Mouse (Mus musculus): Measurements from ENCODE around the gene Il17rb.

The Il17rb gene

DNA sequence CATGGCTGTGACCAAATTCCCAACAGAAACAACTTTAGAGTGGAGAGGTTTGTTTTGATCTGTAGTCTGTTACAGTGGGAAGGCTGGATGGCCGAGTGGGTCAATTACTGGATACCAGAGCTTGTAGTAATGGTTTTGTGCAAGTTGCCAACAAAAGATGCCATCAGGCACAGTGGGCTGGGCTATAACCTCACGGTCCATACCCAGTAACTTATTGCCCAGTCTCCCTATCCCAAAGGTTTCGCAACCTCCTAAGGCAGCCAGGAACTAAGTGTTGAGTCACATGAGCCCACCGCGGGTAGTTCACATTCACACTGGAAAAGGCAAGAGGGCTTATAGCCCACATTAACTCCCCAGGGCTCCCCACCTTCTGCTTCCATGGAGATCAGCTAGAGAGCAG, 8.0 kb upstream of the Il17rb start:
- in situ Hi-C loops (cut with MboI, MseI) = no loop called here

GRCm38 (mm10) chr14:30015008-30015407, 6.3 kb upstream of the Il17rb start:
- in situ Hi-C loops (cut with MboI, MseI) = no loop called here

GRCm38 (mm10) chr14:30014487-30014886, 5.8 kb upstream of the Il17rb start:
- in situ Hi-C loops (cut with MboI, MseI) = no loop called here

DNA sequence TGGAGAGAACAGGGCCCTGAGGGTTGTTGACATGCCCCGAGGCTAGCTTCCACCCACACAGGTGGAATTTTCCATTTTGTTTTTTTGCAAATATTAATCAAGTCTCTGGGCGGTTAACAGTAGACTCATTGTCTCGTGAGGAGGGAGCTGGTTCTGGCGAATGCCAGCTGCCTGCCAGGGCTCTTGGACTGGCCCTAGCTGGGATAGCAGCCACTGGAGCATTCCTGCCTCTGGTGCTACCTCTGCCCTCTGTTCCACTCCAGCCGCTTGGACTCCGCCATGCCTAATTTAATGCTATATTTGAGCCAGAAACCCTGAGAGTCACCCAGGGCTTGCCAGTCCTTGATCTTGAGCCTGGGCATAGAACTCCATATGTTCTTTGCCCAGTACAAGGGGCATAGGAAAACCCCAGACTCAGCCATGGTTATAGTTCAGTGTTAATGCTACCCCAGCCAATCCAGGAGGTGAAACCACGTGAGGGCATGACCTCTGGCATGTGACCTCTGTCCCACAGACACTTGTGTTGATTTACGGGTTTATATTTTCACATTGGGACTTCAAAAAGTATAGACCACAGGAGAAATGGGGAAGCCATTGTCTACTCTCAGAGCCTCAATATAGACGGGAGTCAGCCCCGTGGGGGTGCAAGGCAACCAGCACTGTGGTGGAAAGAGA, 3.3 kb upstream of the Il17rb start:
- in situ Hi-C loops (cut with MboI, MseI) = no loop called here

- in situ Hi-C loops (cut with MboI, MseI) = no loop called here
Observed at GRCm38 (mm10) chr14:30009864-30010560, 1.3 kb upstream of the Il17rb start.

GRCm38 (mm10) chr14:29999475-29999811, 9.3 kb downstream of the Il17rb start:
- in situ Hi-C loops (cut with MboI, MseI) = no loop called here

GRCm38 (mm10) chr14:29998747-29999474, 9.8 kb downstream of the Il17rb start:
- in situ Hi-C loops (cut with MboI, MseI) = no loop called here

- in situ Hi-C loops (cut with MboI, MseI) = no loop called here
Observed at GRCm38 (mm10) chr14:29997345-29997744, 11.4 kb downstream of the Il17rb start.

DNA sequence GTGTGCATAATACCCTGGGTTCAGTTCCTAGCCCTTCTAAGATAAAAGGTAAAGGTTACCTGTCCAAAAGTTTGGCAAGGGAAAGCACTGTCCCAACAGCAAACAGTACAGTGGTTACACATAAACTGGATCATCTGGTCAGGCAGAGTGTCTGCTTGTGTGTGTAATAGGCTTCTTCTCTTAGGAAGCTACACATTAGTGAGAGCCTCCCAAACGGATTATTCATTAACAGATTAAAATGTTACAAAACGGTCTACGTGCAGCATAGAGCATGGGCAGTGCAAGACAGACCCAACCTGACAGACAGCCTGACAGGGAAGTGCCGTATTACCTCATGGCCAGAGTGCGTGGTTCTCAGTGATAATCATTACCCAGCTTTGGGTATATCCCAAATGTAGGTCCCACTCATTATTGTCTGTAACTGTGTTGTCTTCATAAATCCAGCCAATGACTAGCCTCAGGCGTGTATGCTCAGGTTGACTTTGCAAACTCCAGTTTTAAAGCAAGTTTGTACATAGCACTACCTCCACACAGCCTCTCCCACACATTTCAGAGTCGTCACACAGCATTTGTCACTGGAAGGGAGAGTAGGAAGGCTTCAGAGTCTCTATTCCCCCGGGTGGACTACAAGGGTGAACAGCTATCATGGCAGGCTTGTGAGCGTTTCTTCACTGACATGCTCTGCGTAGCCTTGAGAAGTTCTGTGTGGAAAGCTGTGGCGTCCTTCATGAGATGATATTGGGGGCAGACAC, 12.5 kb downstream of the Il17rb start:
- in situ Hi-C loops (cut with MboI, MseI) = no loop called here

GRCm38 (mm10) chr14:29994976-29995375, 13.7 kb downstream of the Il17rb start:
- in situ Hi-C loops (cut with MboI, MseI) = no loop called here

- in situ Hi-C loops (cut with MboI, MseI) = no loop called here
Observed at GRCm38 (mm10) chr14:29988337-29988736, 20.4 kb downstream of the Il17rb start.

DNA sequence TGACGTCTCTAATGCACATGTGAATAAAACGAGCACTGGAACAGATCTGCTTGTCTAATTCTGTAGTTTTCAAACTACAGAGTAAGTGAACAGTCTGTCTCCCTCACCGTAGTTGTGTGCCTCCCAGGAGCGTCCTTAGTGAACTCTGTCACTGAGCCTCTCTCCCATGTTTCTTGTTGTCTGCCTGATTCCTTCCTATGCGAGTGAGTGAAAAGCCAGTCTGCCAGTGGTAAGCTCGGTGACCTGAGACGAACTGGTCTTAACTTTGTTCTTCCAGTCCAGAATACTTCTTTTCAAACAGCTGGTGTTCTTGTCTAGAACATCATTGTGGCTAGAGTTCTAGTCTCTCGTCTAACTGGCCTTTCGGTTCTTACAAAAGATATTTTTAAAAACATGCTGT, 21.0 kb downstream of the Il17rb start:
- in situ Hi-C loops (cut with MboI, MseI) = no loop called here

DNA sequence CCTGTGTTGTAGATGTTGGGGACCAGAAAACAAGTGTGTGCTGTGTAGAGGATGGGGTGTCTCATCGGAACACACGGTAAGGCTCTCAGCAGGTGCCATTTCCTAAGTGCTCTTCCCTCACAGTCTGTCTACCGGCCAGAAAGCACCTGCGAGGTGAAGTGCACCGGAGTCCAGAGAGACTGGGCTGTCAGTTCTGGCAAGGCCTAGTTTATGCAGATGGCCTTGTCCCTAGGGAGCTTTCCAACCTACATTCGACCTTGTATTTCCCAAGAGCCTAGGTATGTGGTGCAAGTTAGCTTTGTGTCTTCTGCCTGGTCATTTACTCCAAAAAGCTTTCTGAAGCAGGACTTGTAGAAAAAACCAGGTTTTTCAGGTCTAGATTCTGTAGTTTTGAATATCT, 21.4 kb downstream of the Il17rb start:
- in situ Hi-C loops (cut with MboI, MseI) = no loop called here

GRCm38 (mm10) chr14:29986096-29986495, 22.6 kb downstream of the Il17rb start:
- in situ Hi-C loops (cut with MboI, MseI) = no loop called here

- in situ Hi-C loops (cut with MboI, MseI) = no loop called here
Observed at GRCm38 (mm10) chr14:29980447-29981205, 28.1 kb downstream of the Il17rb start.

DNA sequence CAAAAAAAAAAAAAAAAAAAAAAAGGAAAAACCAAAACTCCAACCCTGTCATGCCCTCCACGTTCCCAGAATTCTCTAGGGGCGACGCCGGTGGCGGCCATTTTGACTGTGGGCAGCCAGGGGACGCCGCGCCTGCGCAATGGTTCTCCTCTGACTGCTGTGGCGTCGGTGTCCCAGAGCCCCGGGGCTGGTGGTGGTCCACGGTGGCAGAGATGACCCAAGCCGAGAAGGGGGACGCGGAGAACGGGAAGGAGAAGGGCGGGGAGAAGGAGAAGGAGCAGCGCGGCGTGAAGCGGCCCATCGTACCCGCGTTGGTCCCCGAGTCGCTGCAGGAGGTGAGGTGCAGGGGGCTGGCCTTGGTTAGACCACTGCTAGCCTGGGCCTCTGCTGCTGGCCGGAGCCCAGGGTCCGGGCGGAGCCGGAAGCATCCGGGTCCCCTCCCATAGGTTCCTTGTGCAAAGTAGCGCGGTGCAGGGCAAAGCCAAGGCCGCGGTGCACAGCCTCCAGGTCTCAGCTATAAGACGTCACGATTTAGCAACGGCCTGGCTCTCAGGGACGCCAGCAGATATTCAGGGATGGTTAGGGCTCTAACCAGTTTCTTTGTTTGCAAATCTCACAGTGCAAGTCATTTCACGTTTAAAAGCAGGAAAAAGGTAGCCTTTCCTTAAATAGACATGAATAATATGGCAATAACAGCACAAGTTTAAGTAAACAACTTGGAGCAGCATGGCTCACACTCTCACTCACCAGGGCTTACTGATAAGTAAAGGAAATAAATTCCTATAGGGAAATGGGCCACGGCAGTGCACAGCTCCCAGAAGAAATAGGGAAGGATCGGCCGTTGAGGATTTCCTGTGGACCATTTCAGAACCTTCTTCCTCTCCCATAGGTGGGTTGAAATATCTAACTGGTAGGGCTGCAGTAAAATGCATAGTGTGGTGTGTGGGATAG, 30.2 kb downstream of the Il17rb start, which contains the start of gene Actr8:
Gene Actr8 (plus strand): TSS at position 84 of the 951 bp plus-strand sequence.
- in situ Hi-C loops (cut with MboI, MseI) = no loop called here

DNA sequence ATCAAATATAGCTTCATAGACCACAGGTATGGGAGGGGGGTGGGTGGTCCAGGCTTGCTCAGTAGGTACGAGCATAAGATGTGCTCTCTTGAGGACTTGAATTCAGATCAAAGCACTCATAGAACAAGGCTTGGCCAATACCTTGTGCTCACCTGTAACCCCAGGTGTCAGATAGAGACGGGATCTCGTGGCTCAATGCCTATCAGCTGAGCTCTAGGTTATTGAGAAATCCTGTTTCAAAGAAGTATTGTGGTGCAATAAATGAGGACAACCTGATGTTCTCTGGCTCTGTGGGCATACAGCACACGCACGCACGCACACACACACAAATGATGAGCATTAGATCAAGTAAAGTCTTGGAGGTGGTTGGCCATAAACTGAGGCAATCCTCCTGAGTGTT, 31.8 kb downstream of the Il17rb start:
- in situ Hi-C loops (cut with MboI, MseI) = no loop called here

DNA sequence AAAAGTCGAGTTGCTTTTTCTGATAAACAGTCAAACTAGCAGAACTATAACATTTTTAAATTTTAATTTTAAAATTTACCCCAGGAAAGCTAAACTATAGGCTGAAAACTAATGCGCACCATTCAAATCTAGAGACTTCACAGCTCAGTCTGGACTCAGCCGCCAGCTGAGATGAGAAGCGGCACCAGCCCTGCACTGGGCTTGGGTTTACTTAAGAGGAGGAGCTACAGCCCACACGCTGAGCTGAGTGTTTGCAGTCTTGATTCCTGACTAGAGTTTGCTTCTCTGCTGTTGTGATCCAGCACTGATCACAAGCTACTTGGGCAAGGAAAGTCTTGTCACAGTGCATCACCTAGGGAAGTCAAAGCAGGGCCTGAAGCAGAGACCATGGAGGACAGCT, 36.7 kb downstream of the Il17rb start:
- in situ Hi-C loops (cut with MboI, MseI) = no loop called here

DNA sequence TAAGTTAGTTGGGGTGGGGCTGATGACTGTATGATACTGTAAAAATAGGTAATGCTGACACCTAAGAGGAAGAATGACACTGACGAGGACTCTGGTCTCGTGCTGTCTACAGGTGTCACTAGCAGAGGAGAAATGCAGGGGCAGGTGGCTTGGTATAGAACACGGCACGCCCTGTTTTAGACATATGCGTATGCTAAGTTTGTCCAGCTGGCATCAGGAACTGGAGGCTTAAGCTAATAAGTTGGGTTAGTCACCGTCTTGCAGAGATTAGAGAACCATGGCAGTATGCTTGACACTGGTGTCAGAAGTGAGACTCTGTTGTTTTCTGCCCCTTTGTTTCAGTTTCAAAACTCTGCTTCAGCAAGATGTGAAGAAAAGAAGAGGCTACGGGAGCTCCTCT, 37.2 kb downstream of the Il17rb start:
- in situ Hi-C loops (cut with MboI, MseI) = no loop called here
